Mouse (Mus musculus): ENCODE measurements around the gene Zfp260. TPM values are rescaled to one million over a fixed set of nuclear protein-coding genes. Genes with fewer than 3 reads are reported as not detected.

The Zfp260 gene
- polyA plus RNA-seq, 1 experiment, result 36.4 TPM

DNA sequence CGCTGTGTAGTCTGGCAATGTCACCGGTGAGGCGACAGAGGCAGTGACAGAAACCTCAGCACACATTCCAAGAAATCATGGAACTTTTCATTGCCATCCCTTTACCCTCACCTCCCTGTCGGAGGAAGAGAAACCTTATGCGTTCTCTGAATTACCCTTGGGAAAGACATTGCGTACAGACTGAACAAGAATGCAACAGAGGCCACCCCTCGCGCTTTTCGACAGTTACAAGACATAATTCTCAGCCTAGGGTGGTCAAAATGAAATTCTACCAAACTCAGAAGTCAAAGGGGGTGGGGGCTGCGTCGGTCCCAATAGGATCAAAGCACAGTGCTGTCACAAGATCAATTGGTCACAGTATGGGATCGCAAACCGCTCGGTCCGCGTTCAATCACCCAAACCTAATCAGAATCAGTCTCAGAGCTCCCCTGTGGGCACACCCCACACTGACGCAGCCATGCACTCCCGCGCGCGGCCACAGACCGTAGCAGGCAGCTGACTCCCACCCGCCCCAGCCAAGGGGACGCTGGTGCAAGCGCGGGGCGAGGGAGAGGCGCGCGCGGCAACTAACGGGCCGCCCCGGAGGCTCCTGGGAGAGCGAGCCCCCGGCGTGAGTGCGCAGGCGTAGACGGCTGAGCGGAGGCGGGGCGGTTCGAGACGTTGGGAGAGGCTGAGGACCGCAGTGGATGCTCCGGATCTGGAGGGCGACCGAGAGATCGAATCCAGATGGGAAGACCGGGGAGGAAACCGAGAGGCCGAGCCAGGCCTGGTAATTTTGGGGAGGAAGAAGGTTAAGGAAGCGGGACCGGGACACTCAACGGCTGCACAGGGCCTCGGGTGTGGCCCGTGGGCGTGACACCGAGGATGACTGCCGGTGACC, 27.0 kb downstream of the Zfp260 start, which contains the start of gene Zfp382:
Gene Zfp382 (plus strand): TSS at position 635 of the 880 bp plus-strand sequence.
- under 1% methylated on average over 61 of the region's 61 CpGs for WGBS
- TF ChIP-seq POLR2A (IDR thresholded peaks at IDR 0.05; ENCODE audit: control insufficient read depth, extremely low read depth, insufficient read depth, low read length, poor library complexity) (peak; percentile 92), CTCF (IDR thresholded peaks at IDR 0.05; ENCODE audit: borderline replicate concordance, control insufficient read depth, extremely low read depth, insufficient read depth, low read length, poor library complexity) (peak; percentile 62; the same call in 1 of the 2 replicates)
- Histone ChIP-seq H3K4me3 (ENCODE audit: control insufficient read depth, insufficient read depth, low read length) (peak within 1 kb of the TSS; percentile 92), H3K36me3 (ENCODE audit: control insufficient read depth, insufficient read depth, low read length) (peaks cover 4% of the 10 kb centered on the region), H3K27me3 (ENCODE audit: control insufficient read depth, insufficient read depth, low read length) (no peaks in the 10 kb centered on the region), H3K27ac (ENCODE audit: control insufficient read depth, insufficient read depth, low read length) (0 out of 2 replicates have a peak within 1 kb of the TSS, but pooled peaks have one; percentile 9), H3K4me1 (replicated peaks; ENCODE audit: control insufficient read depth, insufficient read depth, low read length) (peaks cover 5% of the 10 kb centered on the region)
- peak; percentile 92 for DNase-seq

GRCm38 (mm10) chr7:30122188-30122530, 27.6 kb downstream of the Zfp260 start:
- Histone ChIP-seq H3K4me3 (ENCODE audit: control insufficient read depth, insufficient read depth, low read length) (peak overlapping the region; percentile 92), H3K27ac (ENCODE audit: control insufficient read depth, insufficient read depth, low read length) (no peak overlapping the region), H3K36me3 (ENCODE audit: control insufficient read depth, insufficient read depth, low read length) (peaks cover 9% of the 10 kb centered on the region), H3K4me1 (replicated peaks; ENCODE audit: control insufficient read depth, insufficient read depth, low read length) (peaks cover 5% of the 10 kb centered on the region), H3K27me3 (ENCODE audit: control insufficient read depth, insufficient read depth, low read length) (no peaks in the 10 kb centered on the region)
- WGBS, result under 1% methylated on average over 15 of the region's 15 CpGs
- no peak for DNase-seq
- TF ChIP-seq POLR2A (IDR thresholded peaks at IDR 0.05; ENCODE audit: control insufficient read depth, extremely low read depth, insufficient read depth, low read length, poor library complexity) (no peak), CTCF (IDR thresholded peaks at IDR 0.05; ENCODE audit: borderline replicate concordance, control insufficient read depth, extremely low read depth, insufficient read depth, low read length, poor library complexity) (no peak)

- DNase-seq, result no peak
- H3K36me3 ChIP-seq (ENCODE audit: control insufficient read depth, insufficient read depth, low read length), result peaks cover 67% of the 10 kb centered on the region
- no peaks in the 10 kb centered on the region for H3K4me1 ChIP-seq (replicated peaks; ENCODE audit: control insufficient read depth, insufficient read depth, low read length)
- no peak overlapping the region for H3K27ac ChIP-seq (ENCODE audit: control insufficient read depth, insufficient read depth, low read length)
- 98% methylated on average over 8 of the region's 8 CpGs for WGBS
- H3K4me3 ChIP-seq (ENCODE audit: control insufficient read depth, insufficient read depth, low read length), result no peak overlapping the region
- no peaks in the 10 kb centered on the region for H3K27me3 ChIP-seq (ENCODE audit: control insufficient read depth, insufficient read depth, low read length)
- TF ChIP-seq POLR2A (IDR thresholded peaks at IDR 0.05; ENCODE audit: control insufficient read depth, extremely low read depth, insufficient read depth, low read length, poor library complexity) (no peak), CTCF (IDR thresholded peaks at IDR 0.05; ENCODE audit: borderline replicate concordance, control insufficient read depth, extremely low read depth, insufficient read depth, low read length, poor library complexity) (no peak)
These were observed 35.3 kb downstream of the Zfp260 start for GRCm38 (mm10) chr7:30129900-30130299.

- WGBS, result 92% methylated on average over 4 of the region's 4 CpGs
- TF ChIP-seq POLR2A (IDR thresholded peaks at IDR 0.05; ENCODE audit: control insufficient read depth, extremely low read depth, insufficient read depth, low read length, poor library complexity), result no peak
- TF ChIP-seq CTCF (IDR thresholded peaks at IDR 0.05; ENCODE audit: borderline replicate concordance, control insufficient read depth, extremely low read depth, insufficient read depth, low read length, poor library complexity), result no peak
- no peak for DNase-seq
These were observed 37.8 kb downstream of the Zfp260 start for GRCm38 (mm10) chr7:30132396-30132795.

GRCm38 (mm10) chr7:30136826-30137225, 42.2 kb downstream of the Zfp260 start:
- Histone ChIP-seq H3K4me1 (replicated peaks; ENCODE audit: control insufficient read depth, insufficient read depth, low read length) (no peaks in the 10 kb centered on the region), H3K4me3 (ENCODE audit: control insufficient read depth, insufficient read depth, low read length) (no peak overlapping the region), H3K27me3 (ENCODE audit: control insufficient read depth, insufficient read depth, low read length) (no peaks in the 10 kb centered on the region), H3K27ac (ENCODE audit: control insufficient read depth, insufficient read depth, low read length) (no peak overlapping the region), H3K36me3 (ENCODE audit: control insufficient read depth, insufficient read depth, low read length) (peaks cover 36% of the 10 kb centered on the region)
- no peak for TF ChIP-seq CTCF (IDR thresholded peaks at IDR 0.05; ENCODE audit: borderline replicate concordance, control insufficient read depth, extremely low read depth, insufficient read depth, low read length, poor library complexity)
- no peak for TF ChIP-seq POLR2A (IDR thresholded peaks at IDR 0.05; ENCODE audit: control insufficient read depth, extremely low read depth, insufficient read depth, low read length, poor library complexity)
- WGBS, result 97% methylated on average over 10 of the region's 10 CpGs
- no peak for DNase-seq

More at GRCm38 (mm10) chr7:30132396-30132795, 37.8 kb downstream of the Zfp260 start:
- Histone ChIP-seq H3K27ac (ENCODE audit: control insufficient read depth, insufficient read depth, low read length) (no peak overlapping the region), H3K36me3 (ENCODE audit: control insufficient read depth, insufficient read depth, low read length) (peaks cover 65% of the 10 kb centered on the region), H3K4me3 (ENCODE audit: control insufficient read depth, insufficient read depth, low read length) (no peak overlapping the region), H3K4me1 (replicated peaks; ENCODE audit: control insufficient read depth, insufficient read depth, low read length) (no peaks in the 10 kb centered on the region), H3K27me3 (ENCODE audit: control insufficient read depth, insufficient read depth, low read length) (no peaks in the 10 kb centered on the region)

DNA sequence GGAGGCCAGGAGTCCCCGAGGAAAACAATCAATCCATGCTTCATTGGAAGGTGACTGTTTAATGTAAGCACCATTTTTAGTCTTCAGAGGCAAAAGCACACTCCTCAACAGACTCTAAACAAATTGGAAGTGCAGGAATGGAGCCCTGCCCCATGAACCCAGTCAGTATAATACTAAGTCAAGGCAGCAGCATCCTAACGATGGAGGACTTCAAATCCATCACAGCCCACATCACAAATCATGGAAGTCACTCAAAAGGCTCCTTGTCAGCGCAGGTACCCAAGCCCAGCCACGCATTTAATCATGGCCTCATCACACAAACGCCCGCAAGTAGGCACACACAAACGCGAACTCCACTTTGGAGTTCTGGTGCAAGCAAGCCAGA, 48.6 kb downstream of the Zfp260 start:
- H3K36me3 ChIP-seq (ENCODE audit: control insufficient read depth, insufficient read depth, low read length), result no peaks in the 10 kb centered on the region
- no peak for DNase-seq
- H3K27me3 ChIP-seq (ENCODE audit: control insufficient read depth, insufficient read depth, low read length), result no peaks in the 10 kb centered on the region
- peak overlapping the region; percentile 54 for H3K4me3 ChIP-seq (ENCODE audit: control insufficient read depth, insufficient read depth, low read length)
- peaks cover 5% of the 10 kb centered on the region; the same call in 1 of the 2 replicates for H3K4me1 ChIP-seq (replicated peaks; ENCODE audit: control insufficient read depth, insufficient read depth, low read length)
- no peak overlapping the region for H3K27ac ChIP-seq (ENCODE audit: control insufficient read depth, insufficient read depth, low read length)
- WGBS, result 14% methylated on average over 8 of the region's 8 CpGs
- no peak for TF ChIP-seq CTCF (IDR thresholded peaks at IDR 0.05; ENCODE audit: borderline replicate concordance, control insufficient read depth, extremely low read depth, insufficient read depth, low read length, poor library complexity)
- TF ChIP-seq POLR2A (IDR thresholded peaks at IDR 0.05; ENCODE audit: control insufficient read depth, extremely low read depth, insufficient read depth, low read length, poor library complexity), result no peak
